Mouse (Mus musculus): ENCODE measurements around the gene Cnih3.

Cnih3 gene

DNA sequence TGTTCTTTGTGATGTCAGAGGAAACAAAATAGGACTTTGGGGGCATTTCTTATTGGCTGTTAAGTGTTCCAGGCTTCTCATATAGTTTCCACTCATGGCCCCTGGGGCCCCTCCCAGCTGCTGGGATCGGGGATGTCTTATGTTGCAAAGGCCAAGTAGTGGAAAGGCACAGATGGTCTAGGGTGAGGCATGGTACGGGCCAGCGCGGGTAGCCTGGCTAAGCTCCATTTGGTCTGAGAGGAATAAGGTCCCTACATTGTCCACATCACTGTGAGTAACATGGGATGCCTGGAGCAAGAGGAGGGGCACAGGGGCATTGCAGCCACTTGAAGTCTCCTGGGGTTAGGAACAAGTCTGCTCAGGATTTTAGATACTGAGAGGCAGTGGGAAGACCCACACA, 95.1 kb downstream of the Cnih3 start:
- DNase-seq (ENCODE audit: low read depth, low spot score): peak; percentile 18

GRCm38 (mm10) chr1:181448041-181448440, 95.6 kb downstream of the Cnih3 start:
- DNase-seq (ENCODE audit: low read depth, low spot score): peak; percentile 73

DNA sequence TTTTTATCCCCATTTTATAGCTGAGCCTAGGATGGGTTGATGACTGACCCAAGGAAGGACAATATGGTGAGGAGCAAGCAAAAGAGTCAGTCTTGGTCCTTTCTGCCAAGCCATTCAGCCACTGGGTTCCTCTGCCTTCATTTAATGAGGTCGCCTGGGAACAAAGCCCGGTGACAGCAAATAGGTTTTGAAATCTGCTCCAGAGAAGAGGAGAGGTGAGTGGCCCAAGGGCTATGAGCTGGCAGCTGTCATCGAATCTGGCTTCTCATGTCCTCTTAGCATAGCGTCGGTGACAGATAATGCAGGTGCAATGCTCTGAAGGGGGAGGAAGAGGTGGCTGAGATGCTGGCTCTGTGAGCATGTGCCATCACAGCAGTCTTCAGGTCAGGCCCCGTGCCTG, 100.7 kb downstream of the Cnih3 start:
- no peak for DNase-seq (ENCODE audit: low read depth, low spot score)

GRCm38 (mm10) chr1:181456911-181457310, 104.5 kb downstream of the Cnih3 start:
- no peak for DNase-seq (ENCODE audit: low read depth, low spot score)

- DNase-seq (ENCODE audit: low read depth, low spot score): no peak
These were observed 107.1 kb downstream of the Cnih3 start for GRCm38 (mm10) chr1:181459431-181460105.

- no peak for DNase-seq (ENCODE audit: low read depth, low spot score)
These were observed 107.9 kb downstream of the Cnih3 start for GRCm38 (mm10) chr1:181460283-181460682.

DNA sequence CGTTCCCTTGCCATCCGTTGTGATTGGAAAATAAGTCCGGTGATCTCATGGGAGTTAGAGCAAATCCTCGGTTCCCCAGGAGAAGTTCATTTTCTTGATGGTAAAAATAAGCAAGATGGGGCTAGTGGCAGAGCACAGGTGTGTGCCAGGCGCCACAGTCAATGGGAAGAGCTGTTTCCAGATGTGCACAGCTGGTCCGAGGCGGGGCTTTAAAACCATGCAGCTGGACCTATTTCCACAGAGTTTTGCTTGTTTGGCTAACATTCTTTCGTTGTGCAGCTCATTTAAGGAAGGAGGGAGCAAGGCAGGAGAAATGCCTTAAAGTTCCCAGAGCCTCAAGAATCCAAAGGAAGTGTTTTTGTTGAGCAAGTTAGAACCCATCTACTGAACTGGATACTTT, 109.1 kb downstream of the Cnih3 start:
- no peak for DNase-seq (ENCODE audit: low read depth, low spot score)

DNA sequence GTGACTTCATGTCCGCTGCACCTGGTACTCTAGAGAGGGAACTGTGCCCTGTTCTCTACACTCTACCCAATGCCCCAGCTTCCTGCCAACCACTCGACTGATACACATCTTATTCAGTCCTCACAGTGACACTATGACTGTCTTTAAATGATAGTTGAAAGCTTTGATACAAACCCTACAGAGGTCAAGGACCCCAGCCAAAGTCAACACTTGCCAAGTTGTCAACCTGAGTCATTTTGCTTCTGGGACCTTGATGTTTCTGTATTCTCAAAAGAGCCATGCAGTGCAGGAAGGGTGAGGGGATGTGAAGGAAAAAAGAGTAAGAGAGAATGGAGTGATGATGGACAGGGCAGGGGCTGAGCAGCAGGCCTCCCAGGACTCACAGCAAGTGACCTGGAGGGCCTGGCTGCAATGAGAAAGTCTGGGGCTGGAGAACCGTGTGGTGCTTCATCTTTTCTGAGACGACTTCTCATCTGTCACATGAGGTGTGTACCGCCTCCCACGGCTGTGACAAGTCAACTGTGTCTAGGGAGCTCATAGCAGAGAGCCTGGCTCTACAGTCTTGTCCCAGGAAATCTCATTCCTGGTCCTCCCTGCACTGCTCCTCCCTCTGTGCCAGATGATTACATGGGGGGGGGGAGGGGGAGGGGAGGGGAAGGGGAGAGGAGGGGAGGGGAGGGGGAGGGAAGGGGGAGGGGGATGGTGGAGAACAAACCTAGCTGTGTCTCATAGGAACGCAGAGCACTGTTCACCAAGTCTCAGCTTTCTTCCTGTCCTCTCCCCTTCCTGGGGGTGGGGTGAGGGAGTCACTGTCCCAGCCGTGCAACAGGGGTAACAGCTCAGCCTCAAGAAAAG, 109.8 kb downstream of the Cnih3 start:
- DNase-seq (ENCODE audit: low read depth, low spot score): no peak

DNA sequence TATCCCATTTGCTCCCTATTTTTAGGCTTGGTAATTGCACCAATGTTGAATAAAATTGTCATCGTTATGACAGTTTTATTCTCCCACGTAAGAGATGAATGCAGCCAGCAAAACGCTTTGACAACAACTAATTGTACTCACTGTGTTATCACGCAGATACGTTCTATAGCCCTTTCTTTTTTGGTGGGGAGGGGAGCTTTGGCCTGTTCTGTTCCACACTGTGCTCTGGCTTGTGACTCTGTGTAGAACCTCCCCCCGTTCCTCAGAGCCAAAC, 110.4 kb downstream of the Cnih3 start:
- no peak for DNase-seq (ENCODE audit: low read depth, low spot score)

- peak; percentile 50 for DNase-seq (ENCODE audit: low read depth, low spot score)
These were observed 112.6 kb downstream of the Cnih3 start for GRCm38 (mm10) chr1:181465027-181465426.

DNA sequence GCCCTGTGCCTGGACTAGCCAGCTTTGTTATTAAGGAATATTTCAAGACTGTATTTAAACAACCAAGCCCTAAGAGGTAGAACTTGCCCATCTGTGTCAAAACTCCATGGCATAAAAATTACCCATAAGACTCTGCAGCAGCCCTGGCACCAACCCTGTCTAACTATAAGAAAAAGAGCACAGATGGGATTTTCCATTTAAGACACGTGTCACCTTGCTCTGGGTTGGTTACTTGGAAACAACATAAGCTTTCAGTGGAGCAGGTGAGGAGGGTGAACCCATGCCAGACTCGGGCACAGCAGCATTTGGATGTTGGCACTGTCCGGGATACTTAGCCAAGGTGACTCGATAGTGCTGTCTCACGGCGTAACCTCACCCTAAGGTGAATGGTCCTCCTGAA, 113.6 kb downstream of the Cnih3 start:
- DNase-seq (ENCODE audit: low read depth, low spot score): no peak

DNA sequence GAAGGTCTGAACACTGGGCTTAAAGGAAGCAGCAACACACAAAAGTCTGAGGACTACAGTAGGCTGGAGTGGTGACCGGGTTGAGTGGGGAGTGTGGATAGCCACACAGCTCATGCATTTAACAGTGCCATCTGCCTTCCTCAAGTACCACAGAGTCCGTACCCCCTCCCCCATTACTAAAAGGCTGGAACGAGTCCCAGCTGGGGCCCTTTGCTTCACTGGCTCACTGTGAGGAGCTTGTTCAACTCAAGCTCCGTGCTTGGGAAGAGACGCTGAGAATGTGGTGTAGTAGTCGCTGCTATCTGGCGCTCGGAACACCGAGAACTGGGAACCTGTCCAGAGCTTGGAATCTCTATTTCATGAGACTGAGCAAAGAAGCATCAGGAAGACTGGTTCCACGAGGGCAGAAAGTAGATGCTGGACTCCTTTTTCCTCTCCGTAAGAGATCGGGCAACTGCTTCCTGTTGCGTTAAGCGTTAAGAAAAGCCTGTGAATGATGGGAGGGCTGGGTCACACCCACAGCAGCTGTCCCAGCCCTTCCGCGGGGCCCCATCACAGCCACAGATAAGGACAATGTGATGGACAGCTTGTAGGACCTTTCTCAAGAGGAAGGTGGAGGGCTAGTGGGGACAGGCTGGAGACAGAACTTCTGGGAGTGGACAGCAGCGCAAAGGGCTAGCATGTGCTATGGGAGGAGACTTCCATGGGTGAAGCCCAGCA, 114.3 kb downstream of the Cnih3 start:
- DNase-seq (ENCODE audit: low read depth, low spot score): no peak

- no peak for DNase-seq (ENCODE audit: low read depth, low spot score)
These were observed 114.9 kb downstream of the Cnih3 start for GRCm38 (mm10) chr1:181467321-181467670.

- DNase-seq (ENCODE audit: low read depth, low spot score): no peak
These were observed 117.0 kb downstream of the Cnih3 start for GRCm38 (mm10) chr1:181469415-181469814.

GRCm38 (mm10) chr1:181476141-181476540, 123.7 kb downstream of the Cnih3 start:
- no peak for DNase-seq (ENCODE audit: low read depth, low spot score)

- DNase-seq (ENCODE audit: low read depth, low spot score): no peak
These were observed 124.1 kb downstream of the Cnih3 start for GRCm38 (mm10) chr1:181476557-181476956.

GRCm38 (mm10) chr1:181484696-181485095, 132.3 kb downstream of the Cnih3 start:
- no peak for DNase-seq (ENCODE audit: low read depth, low spot score)

- DNase-seq (ENCODE audit: low read depth, low spot score): no peak
These were observed 151.0 kb downstream of the Cnih3 start for GRCm38 (mm10) chr1:181503471-181503870.

GRCm38 (mm10) chr1:181505367-181505766, 152.9 kb downstream of the Cnih3 start:
- no peak for DNase-seq (ENCODE audit: low read depth, low spot score)

All from 3T3-L1 (cell line).